ENCODE assay signal across 8 mouse cellular contexts in genomic region chr12:78205915-78206570, GRCm38 (mm10). TPM values are rescaled to one million over a fixed set of nuclear protein-coding genes. Genes with fewer than 3 reads are reported as not detected.
DNase-seq lines count a peak whose midpoint lies in the region; ATAC-seq lines count a peak whose summit lies in the region.

No protein-coding gene starts in this region.

- no peak for ATAC-seq in intestine, embryonic 14.5 days (replicated peaks; ENCODE audit: low FRiP score, low TSS enrichment, low read depth)
- ATAC-seq in midbrain, embryonic 12.5 days (ENCODE audit: low FRiP score, low read depth), result no peak

- H3K27ac ChIP-seq in intestine, embryonic 14.5 days (ENCODE audit: low read depth), result no peak overlapping the region
- H3K27ac ChIP-seq in midbrain, embryonic 12.5 days (replicated peaks), result no peak overlapping the region

- WGBS in intestine, embryonic 14.5 days, result 8% methylated on average over 5 of the region's 5 CpGs
- WGBS in midbrain, embryonic 12.5 days, result 13% methylated on average over 5 of the region's 5 CpGs

- no peaks in the 10 kb centered on the region for H3K9me3 ChIP-seq in intestine, embryonic 14.5 days (ENCODE audit: control insufficient read depth, low read length)
- no peaks in the 10 kb centered on the region for H3K9me3 ChIP-seq in midbrain, embryonic 12.5 days

- H3K9ac ChIP-seq in intestine, embryonic 14.5 days (ENCODE audit: low read length), result no peak overlapping the region
- no peak overlapping the region for H3K9ac ChIP-seq in midbrain, embryonic 12.5 days (replicated peaks)

- intact Hi-C loops in left cerebral cortex, postnatal 4 days (cut with DNase I), result no loop called here

- peak overlapping the region; percentile 42 for H3K4me2 ChIP-seq in intestine, embryonic 14.5 days (ENCODE audit: low read length)
- 0 out of 2 replicates have a peak overlapping the region, but pooled peaks have one; percentile 15 for H3K4me2 ChIP-seq in midbrain, embryonic 12.5 days (replicated peaks)

- DNase-seq in ovary, adult 18-20 months (ENCODE audit: low spot score), result peak; percentile 17
- DNase-seq in ovary, postnatal 10 days (ENCODE audit: low spot score), result no peak
- peak; percentile 71 to 76 for DNase-seq in cerebellum, postnatal 14 days
- DNase-seq in gastrocnemius, postnatal 10 days, result peak; percentile 16
- DNase-seq in intestine, embryonic 14.5 days (ENCODE audit: low spot score), result no peak
- peak; percentile 48 for DNase-seq in left cerebral cortex, postnatal 4 days
- peak; percentile 16 for DNase-seq in spleen, adult 12 weeks (ENCODE audit: low spot score)

- H3K36me3 ChIP-seq in intestine, embryonic 14.5 days (ENCODE audit: control insufficient read depth, insufficient read depth, low read length), result no peaks in the 10 kb centered on the region
- H3K36me3 ChIP-seq in midbrain, embryonic 12.5 days, result no peaks in the 10 kb centered on the region

- H3K4me3 ChIP-seq in intestine, embryonic 14.5 days (ENCODE audit: low read depth, low read length), result no peak overlapping the region
- H3K4me3 ChIP-seq in midbrain, embryonic 12.5 days, result no peak overlapping the region

- H3K4me1 ChIP-seq in intestine, embryonic 14.5 days (replicated peaks; ENCODE audit: control insufficient read depth, insufficient read depth, low read length), result no peaks in the 10 kb centered on the region
- no peaks in the 10 kb centered on the region for H3K4me1 ChIP-seq in midbrain, embryonic 12.5 days

- no peaks in the 10 kb centered on the region for H3K27me3 ChIP-seq in intestine, embryonic 14.5 days (replicated peaks; ENCODE audit: control insufficient read depth, insufficient read depth, low read length)
- no peaks in the 10 kb centered on the region for H3K27me3 ChIP-seq in midbrain, embryonic 12.5 days

RNA-seq across cellular contexts. Expression of gene Gm6657, which starts 12.0 kb away (rescaled TPM):
- total RNA-seq in gastrocnemius, postnatal 10 days (2021), result not detected
- polyA plus RNA-seq in intestine, embryonic 14.5 days (2014; fragmentation: Nextera tagmentation; extraction: Ambion mirVana), result not detected in 2 replicates
- not detected for total RNA-seq in left cerebral cortex, postnatal 4 days (2021)
- polyA plus RNA-seq in midbrain, embryonic 12.5 days (2016; fragmentation: Nextera tagmentation; extraction: Ambion mirVana), result not detected in 2 replicates

RNA-seq across cellular contexts. Expression of gene Gphn, which starts 20.1 kb away (rescaled TPM):
- 10 to 100 TPM; 24.0 to 24.4 TPM for total RNA-seq in gastrocnemius, postnatal 10 days (2021)
- polyA plus RNA-seq in intestine, embryonic 14.5 days (2014; fragmentation: Nextera tagmentation; extraction: Ambion mirVana), result 20.3 and 22.2 TPM in 2 replicates
- 10 to 100 TPM; 71.0 to 72.7 TPM for total RNA-seq in left cerebral cortex, postnatal 4 days (2021)
- polyA plus RNA-seq in midbrain, embryonic 12.5 days (2016; fragmentation: Nextera tagmentation; extraction: Ambion mirVana), result 20.9 and 23.5 TPM in 2 replicates

Comparison
In these comparisons a context has a peak if more than half of its experiments do, and no peak if none do; other contexts are left out.
1. DNase-seq: peak in ovary, adult 18-20 months (single experiment), cerebellum, postnatal 14 days (2 of 2), gastrocnemius, postnatal 10 days (single experiment), left cerebral cortex, postnatal 4 days (single experiment) and spleen, adult 12 weeks (single experiment); none in ovary, postnatal 10 days (single experiment) and intestine, embryonic 14.5 days (single experiment).